Mouse (Mus musculus) lung, postnatal 0 days (tissue): ENCODE data around the gene Gdpd3. TPM values are rescaled to one million over a fixed set of nuclear protein-coding genes. Genes with fewer than 3 reads are reported as not detected.

Experiments used
- ATAC-seq: fragments of 200-750 bp; cut with Nextera tagmentation; 2 replicates; pipeline ENCODE4 v1.8.0; 2017; ENCODE audit warnings: moderate library complexity
- DNase-seq: peaks from one replicate; pipeline ENCODE4 v3.0.0-alpha.2; 2016; ENCODE audit warnings: low spot score
- H3K27ac ChIP-seq: fragments of 300-500 bp; sonication (generic); 2 replicates; pipeline ENCODE4 v1.5.1; 2014; ENCODE audit warnings: antibody characterized with exemption, mild to moderate bottlenecking, low read length, mixed read lengths
- H3K27me3 ChIP-seq: fragments of 300-500 bp; sonication (generic); replicated peaks from 2 replicates; pipeline ENCODE4 v1.6.1; 2014; ENCODE audit warnings: low read length, mixed read lengths; ENCODE audit not compliant: insufficient read depth
- H3K36me3 ChIP-seq: fragments of 300-500 bp; sonication (generic); 2 replicates; pipeline ENCODE4 v1.6.1; 2014; ENCODE audit warnings: low read length, mixed read lengths; ENCODE audit not compliant: insufficient read depth
- H3K4me1 ChIP-seq: fragments of 300-500 bp; sonication (generic); 2 replicates; pipeline ENCODE4 v1.6.1; 2014; ENCODE audit warnings: antibody characterized with exemption, low read depth, low read length, mixed read lengths; ENCODE audit not compliant: insufficient read depth
- H3K4me2 ChIP-seq: fragments of 300-500 bp; sonication (generic); replicated peaks from 2 replicates; pipeline ENCODE4 v1.6.1; 2014; ENCODE audit warnings: low read depth, mild to moderate bottlenecking, low read length, moderate library complexity, mixed read lengths
- H3K4me3 ChIP-seq: fragments of 300-500 bp; sonication (generic); 2 replicates; pipeline ENCODE4 v1.5.1; 2014; ENCODE audit warnings: low read depth, low read length
- H3K9ac ChIP-seq: fragments of 300-500 bp; sonication (generic); replicated peaks from 2 replicates; pipeline ENCODE4 v1.6.1; 2014; ENCODE audit warnings: low read depth, mild to moderate bottlenecking
- H3K9me3 ChIP-seq: fragments of 300-500 bp; sonication (generic); 2 replicates; pipeline ENCODE4 v1.6.1; 2016; ENCODE audit warnings: low read length, mixed read lengths
- CTCF ChIP-seq: IDR thresholded peaks from 2 replicates; pipeline ENCODE4 v1.5.1; 2016; ENCODE audit warnings: antibody characterized with exemption, mild to moderate bottlenecking
- EP300 ChIP-seq: IDR thresholded peaks from 2 replicates; pipeline ENCODE4 v1.6.1; 2016; ENCODE audit warnings: antibody characterized with exemption, mild to moderate bottlenecking, control low read depth
- WGBS: fragments of 180-500 bp; shearing (Covaris S2); extraction: QIAGEN DNeasy Blood & Tissue Kit; methylation state at CpG from one replicate; pipeline ENCODE4 v1.1.7; 2014; 5-methylcytosine and 5-hydroxymethylcytosine counted together
- polyA plus RNA-seq: library from polyadenylated mRNA; unstranded; fragments of >200 nt; fragmentation: Nextera tagmentation; extraction: Ambion mirVana; gene quantifications from 2 replicates; pipeline ENCODE4 v1.2.1, GENCODE M21; 2015

Gene Gdpd3
- polyA plus RNA-seq, 1 experiment from 2014 or later: 3.4 TPM

GRCm38 (mm10) chr7:126746066-126746465 lies 20.1 kb upstream of the Gdpd3 start:
- Histone ChIP-seq H3K9ac (no peak overlapping the region), H3K4me2 (no peak overlapping the region), H3K4me3 (no peak overlapping the region), H3K27me3 (no peaks in the 10 kb centered on the region), H3K4me1 (no peaks in the 10 kb centered on the region), H3K9me3 (no peaks in the 10 kb centered on the region), H3K36me3 (no peaks in the 10 kb centered on the region), H3K27ac (no peak overlapping the region)
- DNase-seq (peak; percentile 62), ATAC-seq (peak; percentile 62)
- WGBS: 77% methylated on average over 12 of the region's 12 CpGs
- no peak for TF ChIP-seq EP300
- no peak for TF ChIP-seq CTCF

- TF ChIP-seq CTCF: no peak
- TF ChIP-seq EP300: no peak
- Histone ChIP-seq H3K36me3 (no peaks in the 10 kb centered on the region), H3K4me2 (no peak overlapping the region), H3K27ac (no peak overlapping the region), H3K4me1 (no peaks in the 10 kb centered on the region), H3K27me3 (no peaks in the 10 kb centered on the region), H3K4me3 (no peak overlapping the region), H3K9me3 (no peaks in the 10 kb centered on the region), H3K9ac (no peak overlapping the region)
- ATAC-seq: peak; percentile 70
- DNase-seq: no peak
- 16% methylated on average over 6 of the region's 6 CpGs for WGBS
These were observed 19.3 kb upstream of the Gdpd3 start for GRCm38 (mm10) chr7:126746798-126747197.

GRCm38 (mm10) chr7:126748824-126749223 lies 17.3 kb upstream of the Gdpd3 start:
- TF ChIP-seq EP300 (no peak), CTCF (no peak)
- H3K9ac ChIP-seq: no peak overlapping the region
- no peak for DNase-seq
- H3K9me3 ChIP-seq: no peaks in the 10 kb centered on the region
- no peak for ATAC-seq
- no peak overlapping the region for H3K4me3 ChIP-seq
- H3K4me1 ChIP-seq: no peaks in the 10 kb centered on the region
- no peak overlapping the region for H3K27ac ChIP-seq
- no peaks in the 10 kb centered on the region for H3K27me3 ChIP-seq
- no peak overlapping the region for H3K4me2 ChIP-seq
- H3K36me3 ChIP-seq: no peaks in the 10 kb centered on the region
- WGBS: 54% methylated on average over 7 of the region's 7 CpGs

- ATAC-seq (no peak), DNase-seq (no peak)
- Histone ChIP-seq H3K4me2 (no peak overlapping the region), H3K9me3 (no peaks in the 10 kb centered on the region), H3K27me3 (no peaks in the 10 kb centered on the region), H3K9ac (no peak overlapping the region), H3K4me1 (no peaks in the 10 kb centered on the region), H3K4me3 (no peak overlapping the region), H3K36me3 (no peaks in the 10 kb centered on the region), H3K27ac (no peak overlapping the region)
- no peak for TF ChIP-seq EP300
- TF ChIP-seq CTCF: peak; percentile 30; the same call in 1 of the 2 replicates
- WGBS: 78% methylated on average over 17 of the region's 17 CpGs
These were observed 16.4 kb upstream of the Gdpd3 start for GRCm38 (mm10) chr7:126749582-126750343.

GRCm38 (mm10) chr7:126754866-126755265 lies 11.3 kb upstream of the Gdpd3 start:
- H3K36me3 ChIP-seq: no peaks in the 10 kb centered on the region
- peak overlapping the region; percentile 4; the same call in 1 of the 2 replicates for H3K27ac ChIP-seq
- peak overlapping the region; percentile 23; the same call in 1 of the 2 replicates for H3K4me2 ChIP-seq
- peak; percentile 91 for TF ChIP-seq CTCF
- TF ChIP-seq EP300: no peak
- WGBS: under 1% methylated on average over 9 of the region's 9 CpGs
- H3K9ac ChIP-seq: no peak overlapping the region
- DNase-seq: peak; percentile 93
- peak; percentile 75 for ATAC-seq
- H3K4me3 ChIP-seq: no peak overlapping the region
- H3K4me1 ChIP-seq: no peaks in the 10 kb centered on the region
- H3K27me3 ChIP-seq: no peaks in the 10 kb centered on the region
- no peaks in the 10 kb centered on the region for H3K9me3 ChIP-seq

- no peaks in the 10 kb centered on the region for H3K27me3 ChIP-seq
- no peak overlapping the region for H3K4me3 ChIP-seq
- WGBS: 68% methylated on average over 7 of the region's 7 CpGs
- no peak overlapping the region for H3K4me2 ChIP-seq
- H3K4me1 ChIP-seq: peaks cover 19% of the 10 kb centered on the region
- no peaks in the 10 kb centered on the region for H3K9me3 ChIP-seq
- peaks cover 14% of the 10 kb centered on the region; the same call in 1 of the 2 replicates for H3K36me3 ChIP-seq
- H3K9ac ChIP-seq: no peak overlapping the region
- no peak for ATAC-seq
- H3K27ac ChIP-seq: no peak overlapping the region
- peak; percentile 3 for DNase-seq
- no peak for TF ChIP-seq EP300
- TF ChIP-seq CTCF: no peak
These were observed 7.6 kb upstream of the Gdpd3 start for GRCm38 (mm10) chr7:126758539-126758938.
